Mouse (Mus musculus): ENCODE measurements around the gene Ptk6. TPM values are rescaled to one million over a fixed set of nuclear protein-coding genes. Genes with fewer than 3 reads are reported as not detected.

The Ptk6 gene
- 4.5 and 7.2 TPM in 2 replicates for polyA plus RNA-seq (2012; rRNA removed)

GRCm38 (mm10) chr2:181202422-181202821 lies at the start of gene Ptk6:
Gene Ptk6, minus strand, starts transcription at chr2:181202789.

DNA sequence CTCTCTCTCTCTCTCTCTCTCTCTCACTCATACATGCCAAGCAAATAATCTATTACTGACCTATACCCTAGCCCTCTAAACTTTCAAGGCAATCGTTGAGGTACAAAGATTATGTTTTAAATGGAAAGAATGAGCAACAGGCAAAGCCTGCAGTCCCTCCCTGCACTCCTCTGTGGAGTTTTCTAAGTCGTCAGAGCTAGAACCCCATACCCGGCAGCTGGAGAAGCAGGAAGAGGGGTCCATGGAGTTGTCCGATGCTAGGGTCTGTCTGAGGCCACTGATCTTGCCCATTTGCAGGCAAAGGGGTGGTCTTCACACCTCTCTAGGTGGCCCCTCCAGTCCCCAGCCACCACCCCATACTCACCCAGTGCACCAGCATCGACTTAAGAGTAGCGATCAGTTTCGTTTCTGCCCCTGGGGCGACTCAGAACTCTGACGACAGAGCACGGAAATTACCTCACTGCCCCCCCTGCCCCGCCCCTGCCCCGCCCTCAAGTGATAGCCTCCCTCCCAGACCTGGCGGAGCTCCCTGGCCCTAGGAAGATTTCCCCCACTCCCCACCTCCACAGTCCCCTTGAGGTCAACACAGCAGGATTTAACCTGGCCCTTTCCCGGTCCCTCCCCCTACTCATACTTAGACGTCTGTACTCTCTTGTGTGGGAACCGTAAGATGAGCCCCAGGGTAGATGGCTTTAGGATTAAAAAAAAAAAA lies 39.2 kb upstream of the Ptk6 start, which contains the start of gene Helz2:
Gene Helz2, minus strand, starts transcription at position 426 of the 712 bp plus-strand sequence.

GRCm38 (mm10) chr2:181219538-181220216 lies 17.1 kb upstream of the Ptk6 start, which contains the start of gene Fndc11:
Gene Fndc11, plus strand, starts transcription at chr2:181220013.

DNA sequence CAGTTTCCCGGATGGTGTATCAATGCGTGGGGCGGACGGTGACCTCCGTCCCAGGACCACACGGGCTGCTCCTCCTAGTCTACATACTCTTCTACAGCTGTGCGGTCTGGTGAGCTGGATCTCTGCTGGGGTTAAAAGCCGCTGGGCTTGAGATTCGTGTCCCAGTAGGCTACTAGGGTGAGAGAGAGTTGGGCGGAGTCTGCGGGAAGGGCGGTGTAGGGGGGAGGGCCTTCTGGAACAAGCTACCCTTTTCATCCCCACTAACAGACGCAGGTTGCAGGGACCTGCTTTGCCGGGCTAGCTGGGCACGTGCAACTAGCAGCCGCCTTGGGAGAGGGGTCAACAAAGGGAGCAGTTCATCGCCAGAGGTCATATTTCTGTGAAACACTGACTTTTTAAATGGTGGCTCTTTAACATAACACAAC lies 10.4 kb upstream of the Ptk6 start, which contains the start of gene Srms:
Gene Srms, minus strand, starts transcription at position 165 of the 425 bp plus-strand sequence.

GRCm38 (mm10) chr2:181187121-181188000 lies 15.2 kb downstream of the Ptk6 start, which contains the start of gene Ppdpf:
Gene Ppdpf, plus strand, starts transcription at chr2:181187247.

GRCm38 (mm10) chr2:181156248-181157121 lies 46.1 kb downstream of the Ptk6 start, which contains the start of gene Eef1a2:
Gene Eef1a2, minus strand, starts transcription at chr2:181157014.

Other genes starting within 250 kb of the Ptk6 start
- 5.8 and 8.6 TPM in 2 replicates for gene Nkain4, start 248.1 kb downstream of the Ptk6 start, polyA plus RNA-seq (2012; rRNA removed)
- gene Arfgap1, start 235.6 kb downstream of the Ptk6 start, polyA plus RNA-seq (2012; rRNA removed), result 59.6 and 62.9 TPM in 2 replicates
- 4.1 and 4.6 TPM in 2 replicates for gene Col20a1, start 216.3 kb downstream of the Ptk6 start, polyA plus RNA-seq (2012; rRNA removed)
- 0.06 and 0.25 TPM in 2 replicates for gene Chrna4, start 159.2 kb downstream of the Ptk6 start, polyA plus RNA-seq (2012; rRNA removed)
- gene Kcnq2, start 67.5 kb downstream of the Ptk6 start, polyA plus RNA-seq (2012; rRNA removed), result 1.1 and 1.4 TPM in 2 replicates
- gene Eef1a2, start 45.8 kb downstream of the Ptk6 start, polyA plus RNA-seq (2012; rRNA removed), result 8.8 and 9.5 TPM in 2 replicates
- gene Ppdpf, start 15.5 kb downstream of the Ptk6 start, polyA plus RNA-seq (2012; rRNA removed), result 223 and 266 TPM in 2 replicates
- gene Srms, start 10.4 kb upstream of the Ptk6 start, polyA plus RNA-seq (2012; rRNA removed), result 1.2 and 1.5 TPM in 2 replicates
- 0.35 and 0.61 TPM in 2 replicates for gene Fndc11, start 17.2 kb upstream of the Ptk6 start, polyA plus RNA-seq (2012; rRNA removed)
- 45.2 and 46.9 TPM in 2 replicates for gene Helz2, start 39.2 kb upstream of the Ptk6 start, polyA plus RNA-seq (2012; rRNA removed)
- 32.6 and 34.0 TPM in 2 replicates for gene Gmeb2, start 85.2 kb upstream of the Ptk6 start, polyA plus RNA-seq (2012; rRNA removed)
- 6.0 and 7.6 TPM in 2 replicates for gene Stmn3, start 111.7 kb upstream of the Ptk6 start, polyA plus RNA-seq (2012; rRNA removed)
- gene Rtel1, start 117.0 kb upstream of the Ptk6 start, polyA plus RNA-seq (2012; rRNA removed), result 23.9 and 29.0 TPM in 2 replicates
- gene Zgpat, start 162.1 kb upstream of the Ptk6 start, polyA plus RNA-seq (2012; rRNA removed), result 32.6 and 36.8 TPM in 2 replicates
- 25.9 and 30.4 TPM in 2 replicates for gene Arfrp1, start 162.6 kb upstream of the Ptk6 start, polyA plus RNA-seq (2012; rRNA removed)
- gene Lime1, start 177.3 kb upstream of the Ptk6 start, polyA plus RNA-seq (2012; rRNA removed), result 94.1 and 102 TPM in 2 replicates